Mouse (Mus musculus): ENCODE data around the gene Endod1.

- TF ChIP-seq CTCF (IDR thresholded peaks at IDR 0.05; ENCODE audit: control insufficient read depth, insufficient read depth, insufficient read length): no peak
- no peak for TF ChIP-seq MYOD1 (IDR thresholded peaks at IDR 0.05; ENCODE audit: control insufficient read depth, insufficient read length, low read depth)
- no peak for TF ChIP-seq USF1 (IDR thresholded peaks at IDR 0.05; ENCODE audit: low read depth)
These were observed 12.0 kb downstream of the Endod1 start for GRCm38 (mm10) chr9:14369271-14369670.
